Mouse (Mus musculus): ENCODE data around the gene Usp29. TPM values are rescaled to one million over a fixed set of nuclear protein-coding genes. Genes with fewer than 3 reads are reported as not detected.

Usp29 gene
- polyA plus RNA-seq, 1 experiment from 2014 or later = 10.0 TPM

GRCm38 (mm10) chr7:6800586-6801441, 70.4 kb downstream of the Usp29 start:
- Histone ChIP-seq H3K9me3 (no peaks in the 10 kb centered on the region), H3K4me1 (replicated peaks) (no peaks in the 10 kb centered on the region), H3K36me3 (no peaks in the 10 kb centered on the region), H3K27ac (peak overlapping the region; percentile 50; the same call in 1 of the 2 replicates), H3K27me3 (ENCODE audit: insufficient read depth, poor library complexity, severe bottlenecking) (no peaks in the 10 kb centered on the region), H3K4me3 (no peak overlapping the region)
- no peak for DNase-seq (ENCODE audit: low spot score)
- 85% methylated on average over 12 of the region's 12 CpGs for WGBS

GRCm38 (mm10) chr7:6801642-6802041, 71.3 kb downstream of the Usp29 start:
- Histone ChIP-seq H3K4me3 (no peak overlapping the region), H3K4me1 (replicated peaks) (no peaks in the 10 kb centered on the region), H3K36me3 (no peaks in the 10 kb centered on the region), H3K27ac (no peak overlapping the region), H3K27me3 (ENCODE audit: insufficient read depth, poor library complexity, severe bottlenecking) (no peaks in the 10 kb centered on the region), H3K9me3 (no peaks in the 10 kb centered on the region)
- WGBS = 86% methylated on average over 6 of the region's 6 CpGs
- no peak for DNase-seq (ENCODE audit: low spot score)

DNA sequence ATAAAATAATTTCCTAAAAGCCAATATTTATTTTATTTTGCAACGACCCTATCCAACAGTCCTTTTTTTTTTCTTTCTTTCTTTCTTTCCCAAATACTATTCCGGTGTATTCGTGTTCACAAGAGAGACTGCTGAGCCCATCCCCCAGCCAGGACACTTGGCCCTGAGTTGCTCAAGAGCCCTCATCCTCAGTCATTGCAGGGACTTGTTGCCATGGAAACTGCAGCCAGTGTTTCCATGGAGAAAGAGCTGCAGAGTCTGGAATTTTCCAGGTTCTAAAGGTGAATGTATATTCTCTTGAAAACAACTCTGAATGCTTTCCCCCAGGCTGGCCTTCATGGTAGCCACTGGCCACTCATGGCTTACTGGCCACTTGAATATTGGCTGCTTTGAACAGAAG, 80.2 kb downstream of the Usp29 start:
- Histone ChIP-seq H3K27ac (no peak overlapping the region), H3K27me3 (ENCODE audit: insufficient read depth, poor library complexity, severe bottlenecking) (no peaks in the 10 kb centered on the region), H3K9me3 (no peaks in the 10 kb centered on the region), H3K36me3 (no peaks in the 10 kb centered on the region), H3K4me1 (replicated peaks) (peaks cover 26% of the 10 kb centered on the region), H3K4me3 (no peak overlapping the region)
- DNase-seq (ENCODE audit: low spot score) = peak; percentile 64
- WGBS = 40% methylated on average over 3 of the region's 3 CpGs

DNA sequence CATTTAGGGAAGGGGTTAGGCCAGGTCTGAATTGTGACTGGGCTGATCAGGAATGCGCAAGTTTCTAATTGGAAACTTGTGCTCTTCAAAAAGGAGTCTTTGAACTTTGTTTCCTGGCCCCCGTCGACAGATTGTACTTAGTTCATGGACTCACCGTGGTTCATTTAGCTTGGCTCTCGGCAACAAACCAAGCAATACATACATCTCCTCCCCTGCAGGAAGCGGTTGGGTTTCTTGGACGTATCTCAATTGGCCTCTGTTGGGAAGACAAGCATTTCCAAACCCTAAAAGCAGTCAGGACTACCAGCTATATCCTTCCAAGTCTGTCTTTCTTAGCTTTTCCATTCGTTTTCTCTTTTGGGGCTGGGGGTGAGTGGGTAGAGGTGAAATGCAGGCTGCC, 84.6 kb downstream of the Usp29 start:
- no peak overlapping the region for H3K4me3 ChIP-seq
- H3K9me3 ChIP-seq = no peaks in the 10 kb centered on the region
- H3K27ac ChIP-seq = peak overlapping the region; percentile 29
- 51% methylated on average over 8 of the region's 8 CpGs for WGBS
- peaks cover 23% of the 10 kb centered on the region for H3K4me1 ChIP-seq (replicated peaks)
- no peak for DNase-seq (ENCODE audit: low spot score)
- H3K27me3 ChIP-seq (ENCODE audit: insufficient read depth, poor library complexity, severe bottlenecking) = no peaks in the 10 kb centered on the region
- no peaks in the 10 kb centered on the region for H3K36me3 ChIP-seq

GRCm38 (mm10) chr7:6816706-6817376, 86.5 kb downstream of the Usp29 start:
- WGBS = 94% methylated on average over 5 of the region's 5 CpGs
- no peaks in the 10 kb centered on the region for H3K36me3 ChIP-seq
- no peak overlapping the region for H3K4me3 ChIP-seq
- H3K27ac ChIP-seq = no peak overlapping the region
- no peak for DNase-seq (ENCODE audit: low spot score)
- peaks cover 11% of the 10 kb centered on the region for H3K4me1 ChIP-seq (replicated peaks)
- no peaks in the 10 kb centered on the region for H3K27me3 ChIP-seq (ENCODE audit: insufficient read depth, poor library complexity, severe bottlenecking)
- H3K9me3 ChIP-seq = no peaks in the 10 kb centered on the region

DNA sequence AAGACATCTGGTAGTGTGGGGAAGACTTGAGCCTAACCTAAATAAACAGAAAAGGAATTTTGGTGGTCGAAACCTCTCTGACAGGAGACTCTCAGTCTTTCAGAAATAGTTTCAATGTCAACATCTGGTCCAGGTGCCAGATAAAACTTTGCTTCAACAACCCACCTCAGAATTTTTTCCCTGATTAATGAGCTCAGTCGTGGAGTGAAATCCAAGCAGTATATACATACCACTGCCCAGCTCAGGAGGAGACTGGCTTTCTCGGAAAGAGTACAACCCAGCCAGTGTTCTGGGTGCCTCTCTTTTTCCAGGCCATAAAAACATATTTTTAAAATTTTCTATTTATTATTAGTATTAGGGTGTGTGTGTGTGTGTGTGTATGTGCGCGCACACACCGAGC, 89.9 kb downstream of the Usp29 start:
- no peak for DNase-seq (ENCODE audit: low spot score)
- H3K36me3 ChIP-seq = no peaks in the 10 kb centered on the region
- H3K4me3 ChIP-seq = no peak overlapping the region
- no peaks in the 10 kb centered on the region for H3K27me3 ChIP-seq (ENCODE audit: insufficient read depth, poor library complexity, severe bottlenecking)
- H3K27ac ChIP-seq = no peak overlapping the region
- peaks cover 19% of the 10 kb centered on the region for H3K4me1 ChIP-seq (replicated peaks)
- 84% methylated on average over 6 of the region's 6 CpGs for WGBS
- H3K9me3 ChIP-seq = no peaks in the 10 kb centered on the region

GRCm38 (mm10) chr7:6822633-6823032, 92.3 kb downstream of the Usp29 start:
- H3K4me3 ChIP-seq = no peak overlapping the region
- H3K4me1 ChIP-seq (replicated peaks) = peaks cover 19% of the 10 kb centered on the region
- no peaks in the 10 kb centered on the region for H3K36me3 ChIP-seq
- no peaks in the 10 kb centered on the region for H3K27me3 ChIP-seq (ENCODE audit: insufficient read depth, poor library complexity, severe bottlenecking)
- 60% methylated on average over 4 of the region's 4 CpGs for WGBS
- no peak for DNase-seq (ENCODE audit: low spot score)
- no peak overlapping the region for H3K27ac ChIP-seq
- 0 out of 2 replicates have a peak, but pooled peaks cover 3% of the 10 kb centered on the region for H3K9me3 ChIP-seq

GRCm38 (mm10) chr7:6823673-6824072, 93.3 kb downstream of the Usp29 start:
- DNase-seq (ENCODE audit: low spot score) = no peak
- Histone ChIP-seq H3K27ac (no peak overlapping the region), H3K4me1 (replicated peaks) (peaks cover 19% of the 10 kb centered on the region), H3K9me3 (0 out of 2 replicates have a peak, but pooled peaks cover 3% of the 10 kb centered on the region), H3K27me3 (ENCODE audit: insufficient read depth, poor library complexity, severe bottlenecking) (no peaks in the 10 kb centered on the region), H3K4me3 (no peak overlapping the region), H3K36me3 (no peaks in the 10 kb centered on the region)
- WGBS = 46% methylated on average over 2 of the region's 2 CpGs

GRCm38 (mm10) chr7:6825966-6826647, 95.7 kb downstream of the Usp29 start:
- WGBS = 88% methylated on average over 11 of the region's 11 CpGs
- Histone ChIP-seq H3K27me3 (ENCODE audit: insufficient read depth, poor library complexity, severe bottlenecking) (no peaks in the 10 kb centered on the region), H3K36me3 (no peaks in the 10 kb centered on the region), H3K4me3 (no peak overlapping the region), H3K4me1 (replicated peaks) (peaks cover 24% of the 10 kb centered on the region), H3K27ac (no peak overlapping the region), H3K9me3 (0 out of 2 replicates have a peak, but pooled peaks cover 3% of the 10 kb centered on the region)
- DNase-seq (ENCODE audit: low spot score) = no peak

DNA sequence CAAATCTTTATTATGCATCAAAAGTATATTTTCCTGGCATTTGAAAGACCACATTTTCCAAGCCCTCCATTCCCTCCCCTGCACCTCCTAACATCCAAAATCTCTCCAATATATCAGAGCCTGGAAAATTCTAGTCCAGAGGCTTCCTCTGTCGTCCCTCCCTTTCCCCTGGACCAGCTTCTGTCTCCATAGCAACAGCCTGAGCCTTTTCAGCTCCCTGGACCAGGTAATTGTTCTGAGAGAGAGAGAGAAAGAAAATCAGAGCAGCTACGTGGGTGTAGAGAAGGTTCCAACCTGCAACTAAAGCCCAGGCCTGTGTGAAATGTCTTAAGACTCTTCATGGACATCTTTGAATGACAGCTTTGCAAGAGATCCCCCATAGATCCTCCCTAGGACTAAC, 98.8 kb downstream of the Usp29 start:
- Histone ChIP-seq H3K27me3 (ENCODE audit: insufficient read depth, poor library complexity, severe bottlenecking) (no peaks in the 10 kb centered on the region), H3K4me1 (replicated peaks) (peaks cover 8% of the 10 kb centered on the region), H3K9me3 (0 out of 2 replicates have a peak, but pooled peaks cover 3% of the 10 kb centered on the region), H3K27ac (no peak overlapping the region), H3K36me3 (no peaks in the 10 kb centered on the region), H3K4me3 (no peak overlapping the region)
- 16% methylated on average over 2 of the region's 2 CpGs for WGBS
- no peak for DNase-seq (ENCODE audit: low spot score)

GRCm38 (mm10) chr7:6834950-6835349, 104.6 kb downstream of the Usp29 start:
- 50% methylated on average over 5 of the region's 5 CpGs for WGBS
- no peak for DNase-seq (ENCODE audit: low spot score)
- Histone ChIP-seq H3K27ac (peak overlapping the region; percentile 67), H3K27me3 (ENCODE audit: insufficient read depth, poor library complexity, severe bottlenecking) (no peaks in the 10 kb centered on the region), H3K4me3 (no peak overlapping the region), H3K36me3 (no peaks in the 10 kb centered on the region), H3K4me1 (replicated peaks) (peaks cover 17% of the 10 kb centered on the region), H3K9me3 (no peaks in the 10 kb centered on the region)

- Histone ChIP-seq H3K4me1 (replicated peaks) (peaks cover 17% of the 10 kb centered on the region), H3K36me3 (no peaks in the 10 kb centered on the region), H3K27me3 (ENCODE audit: insufficient read depth, poor library complexity, severe bottlenecking) (no peaks in the 10 kb centered on the region), H3K4me3 (no peak overlapping the region), H3K27ac (peak overlapping the region; percentile 67), H3K9me3 (no peaks in the 10 kb centered on the region)
- DNase-seq (ENCODE audit: low spot score) = peak; percentile 36
- WGBS = 42% methylated on average over 5 of the region's 5 CpGs
These were observed 105.0 kb downstream of the Usp29 start for GRCm38 (mm10) chr7:6835351-6835750.
